Mouse (Mus musculus): ENCODE results near the gene Ikbke. TPM values are rescaled to one million over a fixed set of nuclear protein-coding genes. Genes with fewer than 3 reads are reported as not detected.

The Ikbke gene
- polyA plus RNA-seq, 1 experiment from 2014 or later: 2.7 TPM

- no peak overlapping the region for H3K27ac ChIP-seq
- H3K36me3 ChIP-seq: no peaks in the 10 kb centered on the region
- no peak for ATAC-seq (ENCODE audit: insufficient number of reproducible peaks, insufficient read depth, low FRiP score, low TSS enrichment)
- H3K4me1 ChIP-seq: peaks cover 14% of the 10 kb centered on the region
- H3K9me3 ChIP-seq: no peaks in the 10 kb centered on the region
- 65% methylated on average over 12 of the region's 12 CpGs for WGBS
- no peak overlapping the region for H3K9ac ChIP-seq
- H3K4me3 ChIP-seq: no peak overlapping the region
- H3K4me2 ChIP-seq (replicated peaks): no peak overlapping the region
- H3K27me3 ChIP-seq: no peaks in the 10 kb centered on the region
Observed at GRCm38 (mm10) chr1:131233527-131233926, 45.9 kb downstream of the Ikbke start.

DNA sequence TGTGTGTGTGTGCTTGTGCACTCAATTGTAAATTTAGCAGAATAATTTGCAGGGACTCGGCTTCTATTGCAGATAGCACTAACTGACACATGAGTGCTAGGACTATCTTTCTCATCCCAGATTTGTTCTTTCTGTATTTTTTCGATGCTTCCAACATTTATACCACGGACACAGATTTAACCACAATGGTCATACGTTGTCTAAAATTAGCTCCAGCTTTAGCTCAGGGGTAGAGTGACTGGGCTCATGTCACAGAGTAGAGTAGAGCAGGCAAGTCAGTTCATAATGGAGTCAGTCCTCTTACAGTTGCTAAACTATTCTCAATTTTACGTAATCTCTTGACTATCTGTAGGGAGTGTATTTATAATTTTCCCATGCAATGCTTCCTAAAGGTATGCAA lies 50.7 kb downstream of the Ikbke start:
- Histone ChIP-seq H3K36me3 (no peaks in the 10 kb centered on the region), H3K27me3 (no peaks in the 10 kb centered on the region), H3K4me1 (no peaks in the 10 kb centered on the region), H3K9me3 (no peaks in the 10 kb centered on the region), H3K4me2 (replicated peaks) (no peak overlapping the region), H3K9ac (no peak overlapping the region), H3K4me3 (no peak overlapping the region), H3K27ac (no peak overlapping the region)
- no peak for ATAC-seq (ENCODE audit: insufficient number of reproducible peaks, insufficient read depth, low FRiP score, low TSS enrichment)
- 81% methylated on average over 5 of the region's 5 CpGs for WGBS

- 65% methylated on average over 7 of the region's 7 CpGs for WGBS
- no peak overlapping the region for H3K9ac ChIP-seq
- no peaks in the 10 kb centered on the region for H3K27me3 ChIP-seq
- no peak overlapping the region for H3K27ac ChIP-seq
- no peaks in the 10 kb centered on the region for H3K36me3 ChIP-seq
- no peaks in the 10 kb centered on the region for H3K9me3 ChIP-seq
- no peaks in the 10 kb centered on the region for H3K4me1 ChIP-seq
- H3K4me3 ChIP-seq: no peak overlapping the region
- no peak for ATAC-seq (ENCODE audit: insufficient number of reproducible peaks, insufficient read depth, low FRiP score, low TSS enrichment)
- no peak overlapping the region for H3K4me2 ChIP-seq (replicated peaks)
Observed at GRCm38 (mm10) chr1:131228225-131228624, 51.2 kb downstream of the Ikbke start.

- ATAC-seq (ENCODE audit: insufficient number of reproducible peaks, insufficient read depth, low FRiP score, low TSS enrichment): no peak
- H3K4me3 ChIP-seq: no peak overlapping the region
- 62% methylated on average over 12 of the region's 12 CpGs for WGBS
Observed at GRCm38 (mm10) chr1:131224848-131225471, 54.4 kb downstream of the Ikbke start.

DNA sequence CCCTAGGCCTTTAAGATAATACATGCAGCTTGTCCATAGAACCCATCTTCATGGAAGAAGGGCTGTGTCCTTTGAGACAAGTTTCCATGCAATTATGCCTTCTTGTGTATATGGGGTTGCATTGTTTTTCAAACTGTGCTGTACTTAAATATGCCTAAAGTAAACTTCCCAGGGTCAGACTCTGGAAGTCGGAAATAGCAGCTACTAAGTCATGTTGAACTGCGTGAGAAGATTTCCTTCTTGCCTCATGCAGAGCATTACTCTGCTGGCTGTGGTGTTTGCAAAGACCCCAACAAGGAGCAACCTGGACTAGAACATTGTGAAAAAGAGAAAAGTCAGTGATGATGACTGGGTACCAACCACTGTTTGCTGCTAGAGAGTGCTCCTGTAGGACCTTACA lies 56.1 kb downstream of the Ikbke start:
- WGBS: 91% methylated on average over 2 of the region's 2 CpGs

More at GRCm38 (mm10) chr1:131224848-131225471, 54.4 kb downstream of the Ikbke start:
- no peak overlapping the region for H3K9ac ChIP-seq
- no peaks in the 10 kb centered on the region for H3K27me3 ChIP-seq
- no peak overlapping the region for H3K4me2 ChIP-seq (replicated peaks)
- no peaks in the 10 kb centered on the region for H3K9me3 ChIP-seq
- no peaks in the 10 kb centered on the region for H3K36me3 ChIP-seq
- H3K4me1 ChIP-seq: no peaks in the 10 kb centered on the region
- no peak overlapping the region for H3K27ac ChIP-seq

DNA sequence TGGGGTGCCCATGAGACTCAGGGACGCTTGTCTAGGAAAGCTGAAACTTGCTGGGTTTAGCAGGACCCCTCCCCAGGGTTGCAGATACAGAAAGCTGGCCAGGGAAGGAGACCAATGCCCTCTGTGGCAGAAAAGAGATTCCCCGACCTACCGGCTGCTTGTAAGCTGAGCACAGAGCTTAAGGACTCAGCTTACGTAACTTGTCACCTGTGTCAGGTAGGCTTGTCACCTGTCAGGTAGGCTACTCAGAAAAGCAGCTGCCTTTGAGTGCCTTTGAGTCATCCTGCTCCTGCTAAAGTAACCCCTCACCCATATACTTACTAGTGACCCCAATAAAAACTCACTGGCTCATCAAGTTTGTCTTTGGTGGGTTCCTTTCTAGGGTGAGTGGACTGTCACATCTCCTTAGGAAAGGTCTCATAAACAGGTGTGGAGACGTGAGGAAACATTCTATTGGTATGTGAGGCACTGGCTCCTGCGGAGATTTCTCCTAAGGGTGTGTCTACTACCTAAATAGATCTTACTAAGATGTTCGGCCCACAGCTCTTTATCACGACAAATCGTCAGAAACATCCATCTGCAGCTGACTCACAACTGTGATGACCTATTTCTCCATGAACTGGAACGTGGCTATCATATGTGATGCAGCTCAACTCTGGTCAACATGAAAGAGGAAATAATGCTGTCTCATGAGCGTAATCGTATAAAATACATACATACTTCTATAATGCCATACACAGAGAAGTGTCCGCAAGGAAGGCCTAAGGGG lies 57.4 kb downstream of the Ikbke start:
- no peak overlapping the region for H3K27ac ChIP-seq
- no peak overlapping the region for H3K9ac ChIP-seq
- no peak overlapping the region for H3K4me3 ChIP-seq
- H3K27me3 ChIP-seq: no peaks in the 10 kb centered on the region
- 79% methylated on average over 13 of the region's 13 CpGs for WGBS
- H3K4me1 ChIP-seq: no peaks in the 10 kb centered on the region
- no peak overlapping the region for H3K4me2 ChIP-seq (replicated peaks)
- H3K9me3 ChIP-seq: no peaks in the 10 kb centered on the region
- ATAC-seq (ENCODE audit: insufficient number of reproducible peaks, insufficient read depth, low FRiP score, low TSS enrichment): no peak
- H3K36me3 ChIP-seq: no peaks in the 10 kb centered on the region

More for the DNA sequence above, 56.1 kb downstream of the Ikbke start:
- H3K9ac ChIP-seq: no peak overlapping the region
- no peak overlapping the region for H3K4me2 ChIP-seq (replicated peaks)
- no peak overlapping the region for H3K4me3 ChIP-seq
- H3K27me3 ChIP-seq: no peaks in the 10 kb centered on the region
- no peaks in the 10 kb centered on the region for H3K4me1 ChIP-seq
- no peak overlapping the region for H3K27ac ChIP-seq
- no peaks in the 10 kb centered on the region for H3K9me3 ChIP-seq
- H3K36me3 ChIP-seq: no peaks in the 10 kb centered on the region
- no peak for ATAC-seq (ENCODE audit: insufficient number of reproducible peaks, insufficient read depth, low FRiP score, low TSS enrichment)

GRCm38 (mm10) chr1:131218933-131219332 lies 60.5 kb downstream of the Ikbke start:
- Histone ChIP-seq H3K4me1 (no peaks in the 10 kb centered on the region), H3K9ac (no peak overlapping the region), H3K36me3 (no peaks in the 10 kb centered on the region), H3K27me3 (no peaks in the 10 kb centered on the region), H3K4me3 (no peak overlapping the region), H3K27ac (no peak overlapping the region), H3K4me2 (replicated peaks) (no peak overlapping the region), H3K9me3 (no peaks in the 10 kb centered on the region)
- WGBS: 87% methylated on average over 11 of the region's 11 CpGs
- ATAC-seq (ENCODE audit: insufficient number of reproducible peaks, insufficient read depth, low FRiP score, low TSS enrichment): no peak

DNA sequence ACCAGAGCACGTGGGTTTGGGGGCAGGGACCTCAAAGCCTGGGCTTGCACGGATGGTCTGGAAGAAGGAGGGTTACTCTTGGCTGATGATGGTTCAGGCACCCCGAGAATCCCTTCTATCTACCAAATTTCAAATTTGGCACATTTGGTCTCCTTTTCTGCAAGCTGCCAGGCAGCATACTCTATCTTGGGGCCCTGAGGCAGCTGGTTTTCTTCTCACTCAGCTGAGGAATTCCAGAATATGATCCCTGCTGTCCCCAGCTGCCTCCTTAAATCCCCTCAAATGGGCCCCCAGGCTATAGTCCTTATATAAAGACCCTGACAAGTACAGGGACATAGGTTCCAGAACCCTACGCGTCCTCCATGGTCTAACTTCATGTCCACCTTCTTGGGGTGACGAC lies 66.0 kb downstream of the Ikbke start:
- WGBS: 80% methylated on average over 6 of the region's 6 CpGs
- H3K27ac ChIP-seq: no peak overlapping the region
- ATAC-seq (ENCODE audit: insufficient number of reproducible peaks, insufficient read depth, low FRiP score, low TSS enrichment): no peak

GRCm38 (mm10) chr1:131212956-131213355 lies 66.5 kb downstream of the Ikbke start:
- Histone ChIP-seq H3K27ac (no peak overlapping the region), H3K9ac (no peak overlapping the region), H3K4me3 (no peak overlapping the region), H3K4me1 (0 out of 2 replicates have a peak, but pooled peaks cover 3% of the 10 kb centered on the region), H3K4me2 (replicated peaks) (no peak overlapping the region), H3K9me3 (no peaks in the 10 kb centered on the region), H3K36me3 (no peaks in the 10 kb centered on the region), H3K27me3 (no peaks in the 10 kb centered on the region)
- ATAC-seq (ENCODE audit: insufficient number of reproducible peaks, insufficient read depth, low FRiP score, low TSS enrichment): no peak
- WGBS: 65% methylated on average over 5 of the region's 5 CpGs

More for the DNA sequence above, 66.0 kb downstream of the Ikbke start:
- Histone ChIP-seq H3K4me3 (no peak overlapping the region), H3K4me2 (replicated peaks) (no peak overlapping the region), H3K36me3 (no peaks in the 10 kb centered on the region), H3K9me3 (no peaks in the 10 kb centered on the region), H3K9ac (no peak overlapping the region), H3K4me1 (0 out of 2 replicates have a peak, but pooled peaks cover 3% of the 10 kb centered on the region), H3K27me3 (no peaks in the 10 kb centered on the region)

GRCm38 (mm10) chr1:131211655-131212054 lies 67.8 kb downstream of the Ikbke start:
- WGBS: 87% methylated on average over 1 of the region's 1 CpGs
- Histone ChIP-seq H3K27ac (no peak overlapping the region), H3K4me2 (replicated peaks) (no peak overlapping the region), H3K4me1 (0 out of 2 replicates have a peak, but pooled peaks cover 3% of the 10 kb centered on the region), H3K4me3 (no peak overlapping the region), H3K9ac (no peak overlapping the region), H3K9me3 (no peaks in the 10 kb centered on the region), H3K27me3 (no peaks in the 10 kb centered on the region), H3K36me3 (no peaks in the 10 kb centered on the region)
- no peak for ATAC-seq (ENCODE audit: insufficient number of reproducible peaks, insufficient read depth, low FRiP score, low TSS enrichment)

- no peaks in the 10 kb centered on the region for H3K27me3 ChIP-seq
- H3K9ac ChIP-seq: no peak overlapping the region
- H3K9me3 ChIP-seq: no peaks in the 10 kb centered on the region
- H3K4me2 ChIP-seq (replicated peaks): no peak overlapping the region
- no peaks in the 10 kb centered on the region for H3K36me3 ChIP-seq
- WGBS: 78% methylated on average over 7 of the region's 8 CpGs
- no peak for ATAC-seq (ENCODE audit: insufficient number of reproducible peaks, insufficient read depth, low FRiP score, low TSS enrichment)
- H3K27ac ChIP-seq: no peak overlapping the region
- H3K4me1 ChIP-seq: 0 out of 2 replicates have a peak, but pooled peaks cover 3% of the 10 kb centered on the region
- no peak overlapping the region for H3K4me3 ChIP-seq
Observed at GRCm38 (mm10) chr1:131209971-131210426, 69.4 kb downstream of the Ikbke start.

DNA sequence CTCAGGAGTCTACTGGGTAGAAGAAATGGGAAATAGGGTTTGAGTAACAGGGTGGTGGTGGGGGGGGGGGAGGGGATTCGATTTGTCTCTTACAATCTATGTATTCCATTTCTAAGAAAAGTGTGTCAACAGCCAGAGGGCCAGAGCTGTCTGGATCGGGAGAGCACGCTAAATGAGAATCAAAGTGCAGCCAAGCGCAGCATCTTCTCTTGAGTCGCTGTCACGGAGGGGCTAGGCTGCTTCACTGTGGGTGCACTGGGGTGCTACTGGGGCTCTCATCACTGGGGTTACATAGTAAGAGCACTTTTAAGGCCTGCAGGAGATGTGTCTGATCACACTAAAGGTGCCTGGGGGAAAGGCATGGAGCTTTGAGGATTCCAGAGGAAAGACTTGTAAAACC lies 70.6 kb downstream of the Ikbke start:
- Histone ChIP-seq H3K9me3 (no peaks in the 10 kb centered on the region), H3K27me3 (no peaks in the 10 kb centered on the region), H3K4me1 (0 out of 2 replicates have a peak, but pooled peaks cover 3% of the 10 kb centered on the region), H3K27ac (no peak overlapping the region), H3K9ac (no peak overlapping the region), H3K4me2 (replicated peaks) (no peak overlapping the region), H3K36me3 (no peaks in the 10 kb centered on the region), H3K4me3 (no peak overlapping the region)
- 87% methylated on average over 6 of the region's 6 CpGs for WGBS
- ATAC-seq (ENCODE audit: insufficient number of reproducible peaks, insufficient read depth, low FRiP score, low TSS enrichment): no peak

Measured in embryonic facial prominence, embryonic 12.5 days (tissue).